Mouse (Mus musculus): ENCODE measurements around the gene BC029722. TPM values are rescaled to one million over a fixed set of nuclear protein-coding genes. Genes with fewer than 3 reads are reported as not detected.

Gene BC029722
- polyA plus RNA-seq, 1 experiment from 2014 or later, result 39.4 TPM

- H3K4me3 ChIP-seq (ENCODE audit: inconsistent target), result no peak overlapping the region
- WGBS (ENCODE audit: missing documents), result 56% methylated on average over 16 of the region's 16 CpGs
These were observed 7.3 kb downstream of the BC029722 start for GRCm38 (mm10) chr2:155811821-155812396.

GRCm38 (mm10) chr2:155809620-155810019 is 9.6 kb downstream of the BC029722 start:
- Histone ChIP-seq H3K36me3 (ENCODE audit: inconsistent target) (no peaks in the 10 kb centered on the region), H3K79me2 (ENCODE audit: inconsistent target) (no peaks in the 10 kb centered on the region), H3K4me3 (ENCODE audit: inconsistent target) (no peak overlapping the region), H3K27ac (no peak overlapping the region)
- WGBS (ENCODE audit: missing documents), result 95% methylated on average over 4 of the region's 4 CpGs

More at GRCm38 (mm10) chr2:155811821-155812396, 7.3 kb downstream of the BC029722 start:
- H3K27ac ChIP-seq, result no peak overlapping the region
- no peaks in the 10 kb centered on the region for H3K79me2 ChIP-seq (ENCODE audit: inconsistent target)
- no peaks in the 10 kb centered on the region for H3K36me3 ChIP-seq (ENCODE audit: inconsistent target)

- 67% methylated on average over 4 of the region's 4 CpGs for WGBS (ENCODE audit: missing documents)
- Histone ChIP-seq H3K36me3 (ENCODE audit: inconsistent target) (no peaks in the 10 kb centered on the region), H3K79me2 (ENCODE audit: inconsistent target) (no peaks in the 10 kb centered on the region), H3K27ac (no peak overlapping the region), H3K4me3 (ENCODE audit: inconsistent target) (no peak overlapping the region)
These were observed 11.8 kb downstream of the BC029722 start for GRCm38 (mm10) chr2:155807408-155807807.

GRCm38 (mm10) chr2:155806548-155806947 is 12.7 kb downstream of the BC029722 start:
- Histone ChIP-seq H3K27ac (no peak overlapping the region), H3K36me3 (ENCODE audit: inconsistent target) (no peaks in the 10 kb centered on the region), H3K4me3 (ENCODE audit: inconsistent target) (no peak overlapping the region), H3K79me2 (ENCODE audit: inconsistent target) (no peaks in the 10 kb centered on the region)
- WGBS (ENCODE audit: missing documents), result 77% methylated on average over 5 of the region's 5 CpGs

- no peaks in the 10 kb centered on the region for H3K79me2 ChIP-seq (ENCODE audit: inconsistent target)
- 91% methylated on average over 6 of the region's 6 CpGs for WGBS (ENCODE audit: missing documents)
- no peak overlapping the region for H3K4me3 ChIP-seq (ENCODE audit: inconsistent target)
- no peaks in the 10 kb centered on the region for H3K36me3 ChIP-seq (ENCODE audit: inconsistent target)
- H3K27ac ChIP-seq, result no peak overlapping the region
These were observed 13.3 kb downstream of the BC029722 start for GRCm38 (mm10) chr2:155805925-155806255.

- no peak overlapping the region for H3K4me3 ChIP-seq (ENCODE audit: inconsistent target)
- 74% methylated on average over 6 of the region's 6 CpGs for WGBS (ENCODE audit: missing documents)
These were observed 13.8 kb downstream of the BC029722 start for GRCm38 (mm10) chr2:155805231-155805924.

GRCm38 (mm10) chr2:155804053-155804452 is 15.2 kb downstream of the BC029722 start:
- H3K79me2 ChIP-seq (ENCODE audit: inconsistent target), result no peaks in the 10 kb centered on the region
- no peaks in the 10 kb centered on the region for H3K36me3 ChIP-seq (ENCODE audit: inconsistent target)
- no peak overlapping the region for H3K27ac ChIP-seq
- 67% methylated on average over 5 of the region's 5 CpGs for WGBS (ENCODE audit: missing documents)
- H3K4me3 ChIP-seq (ENCODE audit: inconsistent target), result no peak overlapping the region

More at GRCm38 (mm10) chr2:155805231-155805924, 13.8 kb downstream of the BC029722 start:
- Histone ChIP-seq H3K27ac (no peak overlapping the region), H3K36me3 (ENCODE audit: inconsistent target) (no peaks in the 10 kb centered on the region), H3K79me2 (ENCODE audit: inconsistent target) (no peaks in the 10 kb centered on the region)

GRCm38 (mm10) chr2:155802761-155803160 is 16.5 kb downstream of the BC029722 start:
- WGBS (ENCODE audit: missing documents), result 36% methylated on average over 2 of the region's 3 CpGs
- no peak overlapping the region for H3K27ac ChIP-seq
- no peaks in the 10 kb centered on the region for H3K79me2 ChIP-seq (ENCODE audit: inconsistent target)

GRCm38 (mm10) chr2:155798613-155799012 is 20.6 kb downstream of the BC029722 start:
- no peaks in the 10 kb centered on the region for H3K79me2 ChIP-seq (ENCODE audit: inconsistent target)
- H3K27ac ChIP-seq, result no peak overlapping the region
- H3K36me3 ChIP-seq (ENCODE audit: inconsistent target), result no peaks in the 10 kb centered on the region
- 48% methylated on average over 3 of the region's 3 CpGs for WGBS (ENCODE audit: missing documents)
- no peak overlapping the region for H3K4me3 ChIP-seq (ENCODE audit: inconsistent target)

More at GRCm38 (mm10) chr2:155802761-155803160, 16.5 kb downstream of the BC029722 start:
- Histone ChIP-seq H3K4me3 (ENCODE audit: inconsistent target) (no peak overlapping the region), H3K36me3 (ENCODE audit: inconsistent target) (no peaks in the 10 kb centered on the region)

GRCm38 (mm10) chr2:155794674-155795445 is 24.4 kb downstream of the BC029722 start:
- WGBS (ENCODE audit: missing documents), result 95% methylated on average over 12 of the region's 12 CpGs
- Histone ChIP-seq H3K27ac (no peak overlapping the region), H3K36me3 (ENCODE audit: inconsistent target) (no peaks in the 10 kb centered on the region), H3K79me2 (ENCODE audit: inconsistent target) (no peaks in the 10 kb centered on the region), H3K4me3 (ENCODE audit: inconsistent target) (no peak overlapping the region)

- Histone ChIP-seq H3K27ac (no peak overlapping the region), H3K36me3 (ENCODE audit: inconsistent target) (no peaks in the 10 kb centered on the region), H3K4me3 (ENCODE audit: inconsistent target) (no peak overlapping the region), H3K79me2 (ENCODE audit: inconsistent target) (no peaks in the 10 kb centered on the region)
- WGBS (ENCODE audit: missing documents), result 27% methylated on average over 12 of the region's 12 CpGs
These were observed 26.3 kb downstream of the BC029722 start for GRCm38 (mm10) chr2:155792899-155793298.

- Histone ChIP-seq H3K27ac (no peak overlapping the region), H3K79me2 (ENCODE audit: inconsistent target) (no peaks in the 10 kb centered on the region), H3K36me3 (ENCODE audit: inconsistent target) (no peaks in the 10 kb centered on the region), H3K4me3 (ENCODE audit: inconsistent target) (no peak overlapping the region)
- 65% methylated on average over 18 of the region's 18 CpGs for WGBS (ENCODE audit: missing documents)
These were observed 31.0 kb downstream of the BC029722 start for GRCm38 (mm10) chr2:155787949-155788931.

GRCm38 (mm10) chr2:155786905-155787304 is 32.3 kb downstream of the BC029722 start:
- no peak overlapping the region for H3K27ac ChIP-seq
- no peaks in the 10 kb centered on the region for H3K36me3 ChIP-seq (ENCODE audit: inconsistent target)
- 19% methylated on average over 5 of the region's 5 CpGs for WGBS (ENCODE audit: missing documents)
- H3K4me3 ChIP-seq (ENCODE audit: inconsistent target), result no peak overlapping the region
- no peaks in the 10 kb centered on the region for H3K79me2 ChIP-seq (ENCODE audit: inconsistent target)

GRCm38 (mm10) chr2:155784534-155784933 is 34.7 kb downstream of the BC029722 start:
- no peak overlapping the region for H3K27ac ChIP-seq
- WGBS (ENCODE audit: missing documents), result 75% methylated on average over 6 of the region's 6 CpGs
- no peaks in the 10 kb centered on the region for H3K36me3 ChIP-seq (ENCODE audit: inconsistent target)
- no peaks in the 10 kb centered on the region for H3K79me2 ChIP-seq (ENCODE audit: inconsistent target)
- no peak overlapping the region for H3K4me3 ChIP-seq (ENCODE audit: inconsistent target)
